Mouse (Mus musculus): ENCODE data around the gene Scn1a. TPM values are rescaled to one million over a fixed set of nuclear protein-coding genes. Genes with fewer than 3 reads are reported as not detected.

Gene Scn1a
- 4.6 and 7.6 TPM in 2 replicates for polyA plus RNA-seq (2014; fragmentation: Nextera tagmentation; extraction: Ambion mirVana)

DNA sequence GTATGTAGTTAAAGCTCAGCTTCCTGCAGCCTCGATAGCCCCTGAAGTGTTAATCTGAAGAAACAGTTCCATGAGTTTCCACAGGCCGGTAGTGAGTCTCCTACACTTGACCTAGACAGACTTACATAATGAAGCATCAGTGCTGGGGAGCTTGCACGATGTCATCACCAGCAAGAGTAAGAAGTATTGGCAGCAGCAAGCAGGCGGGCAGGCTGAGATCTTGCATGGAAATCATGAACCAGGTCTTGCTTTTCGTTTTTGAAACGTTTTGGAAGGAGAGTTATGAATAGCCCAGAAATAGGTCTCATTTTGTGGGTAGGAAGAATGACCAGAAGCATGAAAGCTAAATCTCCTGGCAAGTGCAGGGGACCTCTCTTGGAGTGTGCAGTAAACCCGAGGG lies at the start of gene Scn1a:
TSS of gene Scn1a (minus strand) at position 130 of the 400 bp plus-strand sequence.
- 16% methylated on average over 7 of the region's 7 CpGs for WGBS
- ATAC-seq (no peak), DNase-seq (ENCODE audit: low spot score) (no peak)
- H3K4me3 ChIP-seq (ENCODE audit: low read depth, low read length): peak within 1 kb of the TSS; percentile 26
- no peaks in the 10 kb centered on the region for H3K27me3 ChIP-seq (replicated peaks; ENCODE audit: control insufficient read depth, insufficient read depth, low read length)
- peak within 1 kb of the TSS; percentile 46; the same call in 1 of the 2 replicates for H3K9ac ChIP-seq (ENCODE audit: low read length)
- peak within 1 kb of the TSS; percentile 58 for H3K4me2 ChIP-seq (ENCODE audit: low read length)
- 0 out of 2 replicates have a peak, but pooled peaks cover 3% of the 10 kb centered on the region for H3K4me1 ChIP-seq (ENCODE audit: control insufficient read depth, insufficient read depth, low read length)
- no peaks in the 10 kb centered on the region for H3K9me3 ChIP-seq (replicated peaks; ENCODE audit: control insufficient read depth, low read length)
- no peak within 1 kb of the TSS for H3K27ac ChIP-seq (ENCODE audit: low read depth, low read length)
- no peaks in the 10 kb centered on the region for H3K36me3 ChIP-seq (ENCODE audit: control insufficient read depth, insufficient read depth, low read length)

DNA sequence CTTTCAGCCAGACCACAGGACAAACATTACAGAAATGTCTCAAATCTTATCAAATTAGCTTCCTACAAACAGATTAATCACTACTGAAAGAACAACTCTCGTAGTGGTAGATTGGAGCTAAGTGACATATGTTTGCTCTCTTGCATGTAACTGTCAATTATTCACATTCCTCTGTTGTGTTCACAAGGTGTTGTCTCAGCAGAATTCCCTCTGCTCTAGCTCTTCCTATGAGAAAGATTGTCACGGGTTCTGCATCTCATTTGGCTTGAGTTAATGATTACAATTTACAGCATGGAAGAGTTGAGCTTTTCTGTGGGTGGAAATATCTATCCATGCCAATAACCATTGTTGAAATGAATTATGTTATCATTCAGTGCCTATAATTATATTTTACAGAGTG lies 37.8 kb upstream of the Scn1a start:
- no peak overlapping the region for H3K4me2 ChIP-seq (ENCODE audit: low read length)
- no peak overlapping the region for H3K9ac ChIP-seq (ENCODE audit: low read length)
- H3K4me1 ChIP-seq (ENCODE audit: control insufficient read depth, insufficient read depth, low read length): no peaks in the 10 kb centered on the region
- ATAC-seq (no peak), DNase-seq (ENCODE audit: low spot score) (no peak)
- no peak overlapping the region for H3K4me3 ChIP-seq (ENCODE audit: low read depth, low read length)
- H3K36me3 ChIP-seq (ENCODE audit: control insufficient read depth, insufficient read depth, low read length): no peaks in the 10 kb centered on the region
- H3K27ac ChIP-seq (ENCODE audit: low read depth, low read length): no peak overlapping the region
- no peaks in the 10 kb centered on the region for H3K9me3 ChIP-seq (replicated peaks; ENCODE audit: control insufficient read depth, low read length)
- H3K27me3 ChIP-seq (replicated peaks; ENCODE audit: control insufficient read depth, insufficient read depth, low read length): no peaks in the 10 kb centered on the region
- WGBS: 72% methylated on average over 2 of the region's 2 CpGs

GRCm38 (mm10) chr2:66473181-66473822 lies 32.7 kb upstream of the Scn1a start:
- Histone ChIP-seq H3K4me1 (ENCODE audit: control insufficient read depth, insufficient read depth, low read length) (no peaks in the 10 kb centered on the region), H3K4me3 (ENCODE audit: low read depth, low read length) (no peak overlapping the region), H3K4me2 (ENCODE audit: low read length) (no peak overlapping the region), H3K36me3 (ENCODE audit: control insufficient read depth, insufficient read depth, low read length) (no peaks in the 10 kb centered on the region), H3K9me3 (replicated peaks; ENCODE audit: control insufficient read depth, low read length) (no peaks in the 10 kb centered on the region), H3K27me3 (replicated peaks; ENCODE audit: control insufficient read depth, insufficient read depth, low read length) (no peaks in the 10 kb centered on the region), H3K27ac (ENCODE audit: low read depth, low read length) (no peak overlapping the region), H3K9ac (ENCODE audit: low read length) (no peak overlapping the region)
- ATAC-seq (peak; percentile 71; the same call in 1 of the 2 replicates), DNase-seq (ENCODE audit: low spot score) (peak; percentile 81)
- WGBS: 53% methylated on average over 3 of the region's 3 CpGs

GRCm38 (mm10) chr2:66465484-66465883 lies 24.8 kb upstream of the Scn1a start:
- ATAC-seq: no peak
- H3K4me3 ChIP-seq (ENCODE audit: low read depth, low read length): no peak overlapping the region

DNA sequence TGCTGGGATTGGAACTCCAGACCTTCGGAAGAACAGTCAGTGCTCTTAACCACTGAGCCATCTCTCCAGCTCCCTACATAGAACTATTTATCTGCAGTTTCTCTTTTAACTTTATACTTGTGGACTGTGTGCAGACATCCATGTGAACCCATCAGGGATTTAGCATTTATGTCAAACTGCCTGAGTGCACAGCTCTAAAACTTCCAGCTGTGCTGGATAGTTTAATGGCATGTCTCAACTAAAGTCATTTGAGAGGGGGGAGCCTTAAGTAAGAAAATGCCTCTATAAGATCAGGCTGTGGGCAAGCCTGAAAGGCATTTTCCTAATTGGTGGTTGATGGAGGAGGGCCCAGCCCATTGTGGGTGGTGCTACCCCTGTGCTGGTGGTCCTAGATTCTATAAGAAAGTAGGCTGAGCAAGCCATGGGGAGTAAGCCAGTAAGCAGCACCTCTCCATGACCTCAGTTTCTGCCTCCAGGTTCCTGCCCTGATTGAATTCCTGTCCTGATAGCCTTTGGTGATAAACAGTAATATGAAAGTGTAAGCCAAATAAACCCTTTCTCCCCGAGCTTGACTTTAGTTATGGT lies 24.3 kb upstream of the Scn1a start:
- H3K9me3 ChIP-seq (replicated peaks; ENCODE audit: control insufficient read depth, low read length): no peaks in the 10 kb centered on the region
- no peak overlapping the region for H3K27ac ChIP-seq (ENCODE audit: low read depth, low read length)

More at GRCm38 (mm10) chr2:66465484-66465883, 24.8 kb upstream of the Scn1a start:
- H3K9me3 ChIP-seq (replicated peaks; ENCODE audit: control insufficient read depth, low read length): no peaks in the 10 kb centered on the region
- H3K36me3 ChIP-seq (ENCODE audit: control insufficient read depth, insufficient read depth, low read length): no peaks in the 10 kb centered on the region
- DNase-seq (ENCODE audit: low spot score): no peak
- no peaks in the 10 kb centered on the region for H3K4me1 ChIP-seq (ENCODE audit: control insufficient read depth, insufficient read depth, low read length)
- H3K9ac ChIP-seq (ENCODE audit: low read length): no peak overlapping the region
- WGBS: 94% methylated on average over 3 of the region's 3 CpGs
- H3K27me3 ChIP-seq (replicated peaks; ENCODE audit: control insufficient read depth, insufficient read depth, low read length): no peaks in the 10 kb centered on the region
- H3K27ac ChIP-seq (ENCODE audit: low read depth, low read length): no peak overlapping the region
- no peak overlapping the region for H3K4me2 ChIP-seq (ENCODE audit: low read length)

DNA sequence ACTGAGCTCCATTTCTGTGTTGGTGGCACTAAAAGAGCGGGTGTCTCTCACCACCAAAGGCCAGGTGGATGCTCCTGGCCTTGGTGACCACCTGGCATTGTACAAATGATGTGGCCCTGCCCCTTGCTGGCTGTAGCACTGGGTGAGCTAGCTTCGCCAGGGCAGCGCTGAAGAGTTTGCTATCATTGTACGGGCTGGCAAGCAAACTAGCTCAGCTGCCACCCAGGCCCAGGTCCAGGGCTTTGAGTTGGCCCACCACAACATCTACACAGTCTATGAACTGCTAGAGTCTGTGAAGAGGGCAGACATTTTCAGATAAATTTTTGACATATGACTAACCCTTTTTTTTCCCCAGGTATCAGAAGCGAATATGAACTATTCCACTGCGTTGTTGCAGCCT lies 23.3 kb upstream of the Scn1a start:
- H3K4me2 ChIP-seq (ENCODE audit: low read length): no peak overlapping the region
- no peaks in the 10 kb centered on the region for H3K9me3 ChIP-seq (replicated peaks; ENCODE audit: control insufficient read depth, low read length)
- H3K9ac ChIP-seq (ENCODE audit: low read length): no peak overlapping the region
- H3K4me3 ChIP-seq (ENCODE audit: low read depth, low read length): no peak overlapping the region
- H3K27me3 ChIP-seq (replicated peaks; ENCODE audit: control insufficient read depth, insufficient read depth, low read length): no peaks in the 10 kb centered on the region
- H3K4me1 ChIP-seq (ENCODE audit: control insufficient read depth, insufficient read depth, low read length): no peaks in the 10 kb centered on the region
- H3K27ac ChIP-seq (ENCODE audit: low read depth, low read length): no peak overlapping the region
- WGBS: 94% methylated on average over 6 of the region's 6 CpGs
- ATAC-seq: no peak
- no peak for DNase-seq (ENCODE audit: low spot score)
- H3K36me3 ChIP-seq (ENCODE audit: control insufficient read depth, insufficient read depth, low read length): no peaks in the 10 kb centered on the region

More for the DNA sequence above, 24.3 kb upstream of the Scn1a start:
- H3K4me3 ChIP-seq (ENCODE audit: low read depth, low read length): no peak overlapping the region
- WGBS: 84% methylated on average over 2 of the region's 2 CpGs
- H3K9ac ChIP-seq (ENCODE audit: low read length): no peak overlapping the region
- no peaks in the 10 kb centered on the region for H3K4me1 ChIP-seq (ENCODE audit: control insufficient read depth, insufficient read depth, low read length)
- DNase-seq (ENCODE audit: low spot score) (no peak), ATAC-seq (no peak)
- H3K4me2 ChIP-seq (ENCODE audit: low read length): no peak overlapping the region
- no peaks in the 10 kb centered on the region for H3K27me3 ChIP-seq (replicated peaks; ENCODE audit: control insufficient read depth, insufficient read depth, low read length)
- H3K36me3 ChIP-seq (ENCODE audit: control insufficient read depth, insufficient read depth, low read length): no peaks in the 10 kb centered on the region

- no peaks in the 10 kb centered on the region for H3K4me1 ChIP-seq (ENCODE audit: control insufficient read depth, insufficient read depth, low read length)
- ATAC-seq: no peak
- H3K9me3 ChIP-seq (replicated peaks; ENCODE audit: control insufficient read depth, low read length): no peaks in the 10 kb centered on the region
- H3K27ac ChIP-seq (ENCODE audit: low read depth, low read length): no peak overlapping the region
- H3K9ac ChIP-seq (ENCODE audit: low read length): no peak overlapping the region
- peak; percentile 14 for DNase-seq (ENCODE audit: low spot score)
- H3K27me3 ChIP-seq (replicated peaks; ENCODE audit: control insufficient read depth, insufficient read depth, low read length): no peaks in the 10 kb centered on the region
- H3K36me3 ChIP-seq (ENCODE audit: control insufficient read depth, insufficient read depth, low read length): no peaks in the 10 kb centered on the region
- WGBS: 95% methylated on average over 1 of the region's 1 CpGs
- no peak overlapping the region for H3K4me2 ChIP-seq (ENCODE audit: low read length)
- no peak overlapping the region for H3K4me3 ChIP-seq (ENCODE audit: low read depth, low read length)
Observed at GRCm38 (mm10) chr2:66462458-66462857, 21.8 kb upstream of the Scn1a start.

GRCm38 (mm10) chr2:66439764-66440471 lies 722 bp downstream of the Scn1a start:
- H3K4me2 ChIP-seq (ENCODE audit: low read length): peak overlapping the region; percentile 58
- no peaks in the 10 kb centered on the region for H3K9me3 ChIP-seq (replicated peaks; ENCODE audit: control insufficient read depth, low read length)
- DNase-seq (ENCODE audit: low spot score) (peak; percentile 67), ATAC-seq (peak; percentile 60; the same call in 1 of the 2 replicates)
- 0 out of 2 replicates have a peak, but pooled peaks cover 3% of the 10 kb centered on the region for H3K4me1 ChIP-seq (ENCODE audit: control insufficient read depth, insufficient read depth, low read length)
- no peaks in the 10 kb centered on the region for H3K36me3 ChIP-seq (ENCODE audit: control insufficient read depth, insufficient read depth, low read length)
- H3K9ac ChIP-seq (ENCODE audit: low read length): peak overlapping the region; percentile 46; the same call in 1 of the 2 replicates
- peak overlapping the region; percentile 26 for H3K4me3 ChIP-seq (ENCODE audit: low read depth, low read length)
- H3K27ac ChIP-seq (ENCODE audit: low read depth, low read length): no peak overlapping the region
- H3K27me3 ChIP-seq (replicated peaks; ENCODE audit: control insufficient read depth, insufficient read depth, low read length): no peaks in the 10 kb centered on the region
- WGBS: 5% methylated on average over 21 of the region's 21 CpGs

Measured in forebrain, embryonic 14.5 days (tissue).